Mouse (Mus musculus) kidney, adult 18-20 months (tissue): ENCODE results near the gene Ptpru.

Experiments
- DNase-seq: peaks from one replicate; pipeline ENCODE4 v3.0.0; 2021

The Ptpru gene

GRCm38 (mm10) chr4:131837872-131838524 lies at the start of gene Ptpru:
Gene Ptpru, minus strand, starts transcription at chr4:131838288.
- peak; percentile 95 for DNase-seq

- no peak for DNase-seq
These were observed 47.3 kb upstream of the Ptpru start for GRCm38 (mm10) chr4:131885376-131885775.

GRCm38 (mm10) chr4:131883571-131883970 lies 45.5 kb upstream of the Ptpru start:
- DNase-seq = no peak

- no peak for DNase-seq
These were observed 43.2 kb upstream of the Ptpru start for GRCm38 (mm10) chr4:131881306-131881705.

GRCm38 (mm10) chr4:131879692-131880091 lies 41.6 kb upstream of the Ptpru start:
- DNase-seq = no peak

- no peak for DNase-seq
These were observed 38.7 kb upstream of the Ptpru start for GRCm38 (mm10) chr4:131876836-131877235.

GRCm38 (mm10) chr4:131875242-131875641 lies 37.2 kb upstream of the Ptpru start:
- DNase-seq = no peak

GRCm38 (mm10) chr4:131874567-131874966 lies 36.5 kb upstream of the Ptpru start:
- DNase-seq = no peak

GRCm38 (mm10) chr4:131874169-131874536 lies 36.1 kb upstream of the Ptpru start:
- no peak for DNase-seq

GRCm38 (mm10) chr4:131873293-131874168 lies 35.4 kb upstream of the Ptpru start, which contains the start of gene Srsf4:
Gene Srsf4, plus strand, starts transcription at chr4:131873617.
- peak; percentile 93 for DNase-seq

GRCm38 (mm10) chr4:131872672-131873292 lies 34.7 kb upstream of the Ptpru start:
- DNase-seq = no peak

- no peak for DNase-seq
These were observed 23.3 kb upstream of the Ptpru start for GRCm38 (mm10) chr4:131861341-131861739.

- peak; percentile 86 for DNase-seq
These were observed 22.6 kb upstream of the Ptpru start for GRCm38 (mm10) chr4:131860492-131861340.

- no peak for DNase-seq
These were observed 16.9 kb upstream of the Ptpru start for GRCm38 (mm10) chr4:131854950-131855349.

GRCm38 (mm10) chr4:131849986-131850638 lies 12.0 kb upstream of the Ptpru start:
- DNase-seq = no peak

- DNase-seq = no peak
These were observed 10.0 kb upstream of the Ptpru start for GRCm38 (mm10) chr4:131848082-131848481.

- no peak for DNase-seq
These were observed 8.1 kb upstream of the Ptpru start for GRCm38 (mm10) chr4:131845991-131846778.

- DNase-seq = peak; percentile 97
These were observed 5.2 kb upstream of the Ptpru start, which contains the start of gene Mecr for GRCm38 (mm10) chr4:131843290-131843743. Gene Mecr, plus strand, starts transcription at chr4:131843470.

- DNase-seq = peak; percentile 50
These were observed 1.1 kb downstream of the Ptpru start for GRCm38 (mm10) chr4:131836891-131837491.

GRCm38 (mm10) chr4:131836351-131836881 lies 1.7 kb downstream of the Ptpru start:
- peak; percentile 60 for DNase-seq
